Mouse (Mus musculus): Measurements from ENCODE around the gene Smg6.
"Not testable (repeated sequence)": the region's sequence is repeated elsewhere in the genome, so short reads cannot be mapped to it uniquely, and the experiment has no call there.

Smg6 gene

DNA sequence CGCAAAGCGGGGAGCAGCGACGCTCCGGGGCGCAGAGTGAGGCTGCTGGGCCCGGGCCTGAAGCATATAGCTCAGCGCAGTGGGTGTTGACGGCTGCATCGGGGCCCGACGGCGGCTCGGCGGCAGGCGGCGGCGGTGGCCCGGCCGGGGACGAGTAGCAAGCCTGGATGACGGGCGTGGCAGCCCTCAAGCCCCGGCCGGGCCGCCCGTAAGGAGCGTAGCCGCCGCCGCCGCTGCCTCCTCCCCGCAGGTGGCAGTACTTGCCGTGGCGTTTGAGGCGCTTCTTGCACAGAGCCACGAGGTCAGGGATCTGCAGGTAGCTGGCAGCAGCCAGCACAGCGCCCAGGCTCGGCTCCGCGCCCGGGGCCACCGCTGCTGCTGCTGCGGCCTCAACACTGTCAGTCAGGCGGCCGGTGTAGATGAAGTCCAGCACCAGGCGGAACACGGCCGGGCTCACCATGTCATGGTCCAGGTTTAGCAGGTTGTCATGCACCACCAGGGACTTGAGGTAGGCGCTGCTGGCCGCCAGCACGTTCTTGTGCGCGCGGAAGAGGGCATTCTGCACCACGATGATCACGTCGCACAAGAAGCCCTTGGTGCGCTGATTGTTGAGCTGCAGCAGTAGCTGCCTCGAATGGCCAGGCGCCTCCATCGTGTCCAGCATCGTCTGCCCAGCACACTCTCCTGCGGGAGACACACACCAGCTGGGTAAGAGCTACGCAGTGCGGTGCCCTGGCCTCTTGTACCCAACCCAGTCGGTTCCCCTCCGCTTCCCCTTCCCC, 241.4 kb downstream of the Smg6 start:
- DNase-seq (ENCODE audit: low spot score in 2 of 2) = peak in 1 of 2 experiments; percentile 50

DNA sequence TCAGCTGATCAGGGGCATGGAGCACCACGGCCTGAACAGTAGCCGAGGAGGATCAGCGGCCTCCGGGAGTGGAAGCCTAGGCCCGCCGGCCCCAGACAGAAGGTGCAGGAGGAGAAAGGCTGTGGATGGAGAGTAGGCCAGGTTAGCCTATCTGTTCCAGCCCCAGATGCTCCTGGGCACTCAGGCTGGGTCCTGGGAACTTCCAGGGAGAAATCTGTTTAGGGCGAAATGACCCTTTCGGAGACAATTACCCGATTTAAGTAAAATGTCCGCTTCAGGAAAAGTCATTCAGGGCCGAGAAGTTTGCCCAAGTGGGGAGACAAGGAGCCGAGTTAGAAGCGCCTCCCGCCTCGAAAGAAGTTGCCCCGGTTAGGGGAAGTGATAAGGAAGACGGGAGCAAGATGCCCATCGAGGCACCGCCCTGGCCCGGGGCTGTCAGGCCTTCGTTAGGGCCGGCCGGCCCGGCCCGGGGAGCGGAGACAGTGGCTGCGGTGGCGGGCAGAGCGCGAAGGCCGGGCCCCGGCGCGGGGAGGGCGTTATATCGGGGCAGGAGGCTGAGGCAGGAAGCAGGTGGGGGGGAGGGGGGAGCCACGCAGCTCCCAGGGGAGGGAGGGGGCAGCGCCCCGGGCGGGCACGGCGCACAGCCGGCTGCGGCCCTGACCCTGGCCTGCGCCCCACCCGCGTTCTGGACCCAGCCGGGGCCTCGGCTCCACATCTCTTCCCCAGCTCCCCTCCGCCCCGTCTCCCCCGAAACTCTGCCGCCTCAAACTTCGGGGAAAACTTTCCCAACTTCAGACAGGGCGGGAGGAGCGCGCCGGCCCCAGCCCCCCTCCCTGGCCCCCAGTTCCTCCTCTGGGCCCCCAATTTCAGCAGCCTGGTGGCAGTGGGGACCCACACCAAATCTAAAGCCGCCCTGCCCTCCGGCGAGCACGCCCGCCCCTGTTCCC, 242.3 kb downstream of the Smg6 start:
- DNase-seq (ENCODE audit: low spot score in 2 of 2) = peak; percentile 23 to 32

GRCm38 (mm10) chr11:75168590-75169361, 243.2 kb downstream of the Smg6 start:
- peak; percentile 84 to 86 for DNase-seq (ENCODE audit: low spot score in 2 of 2)

DNA sequence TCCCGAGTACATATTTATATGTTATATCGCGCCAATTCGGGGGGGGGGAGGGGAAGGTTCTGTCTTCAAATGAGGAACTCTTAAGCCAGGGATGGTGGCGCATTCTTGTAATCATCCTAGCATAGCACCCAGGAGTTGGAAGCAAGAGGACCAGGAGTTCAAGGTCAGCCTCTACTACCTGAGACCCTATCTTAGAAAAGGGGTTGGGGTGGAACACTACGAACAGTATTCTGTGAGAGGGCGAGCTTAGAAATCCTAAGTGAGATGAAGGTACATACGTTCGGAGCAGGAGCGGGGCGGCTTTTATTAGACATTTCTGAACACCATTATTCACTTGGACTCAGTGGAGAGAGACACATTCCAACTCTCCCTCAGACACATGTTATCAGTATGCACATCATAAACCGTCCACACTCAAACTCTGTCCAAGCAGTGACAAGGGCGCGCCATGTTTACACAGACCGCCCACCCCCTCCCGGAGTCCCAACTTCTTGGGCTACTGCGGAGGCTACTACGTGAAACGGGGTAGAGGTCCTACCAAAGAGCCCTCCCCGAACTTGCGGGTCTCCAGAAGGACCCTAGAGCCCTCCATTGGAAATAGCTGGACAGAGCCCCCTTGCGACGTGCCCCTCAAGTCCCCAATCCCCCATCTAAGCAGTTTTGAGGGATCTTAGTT, 243.9 kb downstream of the Smg6 start, which contains the start of gene Hic1:
TSS of gene Hic1 (minus strand) at position 115 of the 676 bp plus-strand sequence.
- peak; percentile 43 to 60 for DNase-seq (ENCODE audit: low spot score in 2 of 2)

- DNase-seq (ENCODE audit: low spot score in 2 of 2) = peak; percentile 91 to 94
These were observed 244.6 kb downstream of the Smg6 start for GRCm38 (mm10) chr11:75170136-75170751.

DNA sequence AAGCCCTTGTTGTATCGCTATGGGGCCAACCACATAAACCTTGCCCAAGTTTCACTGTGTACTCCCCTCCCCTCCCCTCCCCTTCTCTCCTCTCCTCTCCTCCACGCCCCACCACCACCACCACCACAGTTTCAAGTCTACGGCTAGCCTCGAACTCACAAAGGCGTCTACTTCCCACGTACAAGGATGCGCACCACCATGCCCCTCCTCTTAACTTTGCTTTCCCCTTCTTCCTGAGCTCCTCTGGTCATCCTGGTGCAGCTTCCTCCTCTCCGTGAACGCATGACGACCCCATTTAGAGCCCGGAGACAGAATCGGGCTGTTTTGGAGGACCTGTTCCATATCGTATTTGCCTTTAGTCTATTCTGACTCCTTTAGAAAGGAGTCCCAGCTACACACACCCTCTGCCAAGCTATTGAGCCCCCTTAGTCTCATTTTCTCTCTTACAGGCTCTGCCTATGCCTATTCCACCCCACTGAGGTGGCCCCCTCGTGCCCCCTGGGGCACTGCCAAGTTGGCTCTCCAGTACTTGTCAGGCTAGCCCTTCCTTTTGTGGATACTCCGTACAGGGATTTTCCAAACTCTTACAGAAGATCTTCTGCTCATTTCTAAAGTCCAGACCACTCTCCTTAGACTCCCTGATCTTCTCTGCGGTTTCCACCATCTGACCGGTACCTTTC, 245.7 kb downstream of the Smg6 start:
- peak; percentile 47 to 58 for DNase-seq (ENCODE audit: low spot score in 2 of 2)

- DNase-seq (ENCODE audit: low spot score in 2 of 2) = peak; percentile 87 to 89
These were observed 246.8 kb downstream of the Smg6 start for GRCm38 (mm10) chr11:75172151-75173094.

GRCm38 (mm10) chr11:75173095-75173798, 247.6 kb downstream of the Smg6 start:
- DNase-seq (ENCODE audit: low spot score in 2 of 2) = peak; percentile 98

DNA sequence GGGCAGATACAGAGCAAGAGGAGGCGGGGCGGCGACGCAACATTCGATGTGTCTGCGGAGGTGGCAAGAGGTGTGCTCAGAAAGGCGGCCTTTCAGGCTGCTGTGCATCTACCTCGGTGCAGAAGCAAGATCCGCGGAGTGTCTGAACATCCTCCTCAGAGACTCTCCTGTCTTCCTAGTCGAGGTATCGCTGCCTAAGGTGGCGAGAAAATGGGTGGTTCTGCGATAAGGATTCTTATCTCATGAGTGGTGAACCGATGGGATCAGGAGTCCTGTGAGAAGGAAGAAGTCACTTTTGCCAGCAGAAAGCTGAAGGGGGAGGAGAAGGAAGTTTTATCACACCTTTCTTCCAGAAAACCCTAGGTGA, 248.2 kb downstream of the Smg6 start:
- DNase-seq (ENCODE audit: low spot score in 2 of 2) = no peak

- DNase-seq (ENCODE audit: low spot score in 2 of 2) = not testable (repeated sequence)
These were observed 249.0 kb downstream of the Smg6 start for GRCm38 (mm10) chr11:75174574-75174973.

DNA sequence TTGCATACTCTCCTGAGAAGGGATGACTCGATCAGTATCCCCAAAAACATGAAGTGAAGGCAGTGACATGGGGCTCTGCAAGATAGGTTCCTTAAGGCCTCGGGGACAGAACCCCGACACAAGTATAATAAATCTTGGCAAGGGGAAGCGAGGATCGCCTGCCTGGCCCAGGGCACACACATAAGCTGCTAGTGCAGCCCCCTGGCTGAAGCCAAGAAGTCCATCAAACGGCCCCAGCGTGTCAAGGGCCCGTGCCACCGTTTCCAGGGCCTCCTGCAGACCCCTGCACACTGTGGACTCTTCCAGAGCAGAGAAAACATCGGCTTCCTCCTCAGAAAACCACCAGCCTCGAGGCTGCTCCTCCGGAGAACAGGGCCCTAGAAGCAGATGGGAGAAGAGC, 252.4 kb downstream of the Smg6 start:
- DNase-seq (ENCODE audit: low spot score in 2 of 2) = no peak

GRCm38 (mm10) chr11:75178672-75179208, 253.1 kb downstream of the Smg6 start, which contains the start of gene Ovca2:
Gene Ovca2, minus strand, starts transcription at chr11:75178835.
- DNase-seq (ENCODE audit: low spot score in 2 of 2) = peak; percentile 94

DNA sequence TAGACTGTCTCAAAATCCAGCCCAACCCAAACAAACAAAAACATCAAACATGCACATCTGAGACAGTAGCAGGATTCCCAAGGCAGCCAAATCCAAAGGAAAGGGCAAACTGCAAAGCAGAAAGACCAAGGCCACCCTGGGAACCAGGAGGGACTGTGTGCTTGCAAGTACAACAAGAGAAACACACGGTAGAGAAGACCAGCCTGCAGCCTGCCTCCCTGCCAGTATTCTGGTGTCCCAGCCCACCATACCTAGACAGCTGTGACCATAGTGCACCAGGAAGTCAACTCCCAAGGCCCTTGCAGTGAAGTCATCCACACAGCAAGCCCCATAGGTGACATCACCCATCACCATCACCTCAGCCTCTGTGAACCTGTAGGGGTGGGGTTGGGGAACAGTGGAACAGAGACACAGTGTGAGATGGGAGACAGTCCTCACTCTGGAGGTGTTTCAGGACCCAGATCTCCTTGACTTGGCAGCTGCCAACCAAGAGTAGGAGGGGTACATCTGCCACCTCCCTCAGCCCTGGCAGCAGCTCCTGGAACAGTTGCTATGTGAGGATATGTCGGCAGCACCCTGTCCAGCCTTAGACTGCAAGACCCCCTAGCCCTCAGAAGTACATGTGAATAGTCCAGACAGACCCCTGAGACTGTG, 258.4 kb downstream of the Smg6 start:
- DNase-seq (ENCODE audit: low spot score in 2 of 2) = peak in 1 of 2 experiments; percentile 64

- no peak for DNase-seq (ENCODE audit: low spot score in 2 of 2)
These were observed 258.9 kb downstream of the Smg6 start for GRCm38 (mm10) chr11:75184573-75184972.

DNA sequence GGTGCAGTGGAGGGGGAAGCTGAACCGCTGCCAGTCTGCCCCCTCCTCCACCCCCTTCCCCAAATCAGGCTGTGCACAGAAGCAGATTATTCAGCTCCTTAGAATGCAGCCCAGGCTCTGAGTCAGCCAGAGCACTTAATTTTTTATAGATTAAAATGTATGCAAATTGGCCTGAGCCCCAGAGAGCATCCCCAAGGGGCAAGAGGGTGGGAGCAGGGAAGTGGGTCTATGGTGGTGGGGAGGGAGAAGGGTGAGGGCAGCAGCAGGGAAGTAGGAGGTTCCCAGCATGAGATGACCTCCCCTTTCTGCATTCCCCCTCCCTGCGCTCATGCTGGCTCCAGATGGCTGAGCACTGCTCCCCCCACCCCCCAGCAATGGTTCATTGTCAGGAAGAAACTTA, 259.4 kb downstream of the Smg6 start:
- no peak for DNase-seq (ENCODE audit: low spot score in 2 of 2)

- DNase-seq (ENCODE audit: low spot score in 2 of 2) = no peak
These were observed 264.2 kb downstream of the Smg6 start for GRCm38 (mm10) chr11:75189713-75190370.

DNA sequence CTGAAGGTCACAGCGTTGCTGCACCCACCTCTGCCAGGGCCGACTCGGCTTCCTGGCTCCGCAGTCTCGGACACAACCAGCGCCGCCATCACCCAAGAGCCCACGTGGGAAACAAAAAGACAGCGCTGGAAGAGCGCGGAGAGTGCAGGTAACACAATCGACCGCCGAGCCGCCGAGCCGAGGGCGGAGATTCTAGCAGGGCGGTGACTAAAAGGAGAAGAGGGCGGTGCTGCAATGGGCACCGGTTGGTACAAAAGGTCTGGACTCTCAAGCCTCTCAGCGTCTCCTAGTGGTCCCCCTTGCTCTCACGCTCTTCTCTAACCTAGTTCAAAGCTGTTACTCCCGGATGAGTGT, 264.7 kb downstream of the Smg6 start:
- peak; percentile 89 to 91 for DNase-seq (ENCODE audit: low spot score in 2 of 2)

Data from right cerebral cortex, postnatal 10 days (tissue).